Mouse (Mus musculus): Measurements from ENCODE around the gene Pakap.

DNA sequence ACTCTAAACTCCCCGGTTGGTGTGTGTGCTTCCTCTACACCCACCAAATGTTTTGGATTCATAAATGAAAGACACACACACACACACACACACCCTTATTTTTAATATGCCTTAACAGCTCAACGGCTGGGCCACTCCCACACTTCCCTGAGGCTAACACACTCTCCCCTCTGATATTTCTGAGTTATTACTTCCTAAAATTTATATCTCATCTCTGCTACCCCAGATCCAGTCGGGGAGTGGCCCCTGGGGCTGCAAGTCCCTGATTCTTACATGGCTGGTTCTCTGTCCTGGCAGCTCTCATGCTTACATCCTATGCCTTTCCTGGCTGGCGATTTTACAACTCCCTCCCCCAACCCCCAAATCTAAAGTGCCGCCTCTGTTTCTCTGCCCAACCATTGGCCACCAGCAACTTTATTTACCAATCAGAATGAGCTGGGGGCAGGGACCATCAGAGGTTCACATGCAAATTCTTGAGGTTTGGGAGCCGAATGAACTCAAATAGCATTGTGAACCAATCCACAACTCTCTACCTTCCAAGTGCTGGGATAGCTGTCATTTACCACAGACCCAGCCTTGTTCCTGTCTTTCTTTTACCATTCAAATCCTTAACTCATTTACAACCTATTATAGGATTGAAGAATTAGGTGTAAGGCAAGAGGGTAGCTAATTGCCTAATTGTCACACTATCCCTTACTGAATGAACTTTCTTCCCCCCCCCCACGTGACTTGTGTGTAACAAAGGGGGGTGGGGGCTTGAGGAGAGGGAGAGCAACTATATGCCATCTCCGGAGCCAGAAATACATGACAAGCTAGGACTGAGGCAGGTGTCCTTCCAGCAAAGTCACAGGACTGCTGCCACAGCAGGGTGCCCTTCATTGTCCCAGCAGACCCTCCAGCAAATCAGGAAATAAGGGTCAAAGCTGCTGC lies 351.8 kb downstream of the Pakap start:
- no peak for TF ChIP-seq CTCF (IDR thresholded peaks at IDR 0.05; ENCODE audit: borderline replicate concordance, insufficient read depth, low read depth, low read length)
- no peak for TF ChIP-seq POLR2A (IDR thresholded peaks at IDR 0.05; ENCODE audit: borderline replicate concordance, insufficient read depth, low read length)

Data from cerebellum, adult 2 months (tissue).